Mouse (Mus musculus) central nervous system, embryonic 14 days (tissue): ENCODE data around the gene Rnd3. TPM values are rescaled to one million over a fixed set of nuclear protein-coding genes. Genes with fewer than 3 reads are reported as not detected.

ENCODE experiments used
- polyA plus RNA-seq: library from polyadenylated mRNA; depleted of rRNA; stranded (reverse); fragments of >200 nt; gene quantifications from 2 replicates; pipeline ENCODE4 v1.2.3, GENCODE M21; 2012; rRNA removed

Gene Rnd3
- 82.8 TPM in 2 replicates for polyA plus RNA-seq

GRCm38 (mm10) chr2:51148975-51149374, at the start of gene Rnd3:
Gene Rnd3 (minus strand): TSS chr2:51149111.

